In genomic region chr5:148388251-148389006, GRCm38 (mm10) we compare ENCODE assay signal across 11 mouse cellular contexts. TPM values are rescaled to one million over a fixed set of nuclear protein-coding genes. Genes with fewer than 3 reads are reported as not detected.
DNase-seq lines count a peak whose midpoint lies in the region; ATAC-seq and TF ChIP-seq lines count a peak whose summit lies in the region.
"Had no signal": no experiment of that assay in that cellular context is flagged by ENCODE, and none has a peak within 500 bp of the region (broad histone marks: within the 10 kb centered on the region; RNA-seq: fewer than 3 reads in every experiment).

No protein-coding gene starts in this region.

- 66% methylated on average over 18 of the region's 18 CpGs for WGBS in kidney, adult 2 months
- 81% methylated on average over 18 of the region's 18 CpGs for WGBS in liver, embryonic 15.5 days (ENCODE audit: insufficient replicate concordance)
- 92% methylated on average over 18 of the region's 18 CpGs for WGBS in forebrain, embryonic 11.5 days

- in situ Hi-C loops in Patski (cut with MboI; ENCODE audit: low pct_unique_long_range_greater_than_20kb) = no loop called here

- no peak for TF ChIP-seq CTCF in kidney, adult 2 months (conservative IDR thresholded peaks at IDR 0.05; ENCODE audit: insufficient read depth, insufficient read length, low read depth, low read length)
- no peak for TF ChIP-seq CTCF in Patski (IDR thresholded peaks at IDR 0.05)

- peak; percentile 56 for ATAC-seq in Patski
- ATAC-seq in liver, embryonic 15.5 days (ENCODE audit: insufficient read depth) = peak; percentile 45
- no peak for ATAC-seq in forebrain, embryonic 11.5 days (replicated peaks; ENCODE audit: low FRiP score)

- H3K4me3 ChIP-seq in kidney, adult 2 months (ENCODE audit: insufficient read depth, low read depth, low read length) = no peak overlapping the region
- H3K4me3 ChIP-seq in liver, embryonic 15.5 days (replicated peaks) = no peak overlapping the region
- no peak overlapping the region for H3K4me3 ChIP-seq in forebrain, embryonic 11.5 days (ENCODE audit: low read depth, low read length)
- H3K4me3 ChIP-seq: limb, embryonic 13.5 days had no signal

- TF ChIP-seq POLR2A in kidney, adult 2 months (IDR thresholded peaks at IDR 0.05; ENCODE audit: low read depth, low read length) = no peak

- H3K9ac ChIP-seq in liver, embryonic 15.5 days = no peak overlapping the region
- no peak overlapping the region for H3K9ac ChIP-seq in forebrain, embryonic 11.5 days (ENCODE audit: low read length)
- H3K9ac ChIP-seq: limb, embryonic 13.5 days had no signal

- no peaks in the 10 kb centered on the region for H3K9me3 ChIP-seq in liver, embryonic 15.5 days (replicated peaks)
- peaks cover 3% of the 10 kb centered on the region; the same call in 1 of the 2 replicates for H3K9me3 ChIP-seq in forebrain, embryonic 11.5 days (ENCODE audit: control insufficient read depth, low read length)

- H3K36me3 ChIP-seq in kidney, adult 2 months (ENCODE audit: control insufficient read depth, insufficient read depth, low read length) = no peaks in the 10 kb centered on the region
- peaks cover 57% of the 10 kb centered on the region; the same call in 1 of the 2 replicates for H3K36me3 ChIP-seq in liver, embryonic 15.5 days (replicated peaks)
- H3K36me3 ChIP-seq in forebrain, embryonic 11.5 days (ENCODE audit: control insufficient read depth, insufficient read depth, low read length) = no peaks in the 10 kb centered on the region
- H3K36me3 ChIP-seq: limb, embryonic 13.5 days had no signal

- CTCF ChIA-PET in Patski (lab: Charles Lee) = interaction anchor here (2.3 to 2.4 kb wide), 2 partner anchors 56 to 62 kb away, joined by 6 to 7 read pairs; no protein-coding TSS in a partner anchor

- H3K27ac ChIP-seq in kidney, adult 2 months (ENCODE audit: insufficient read depth, low read depth, low read length) = no peak overlapping the region
- H3K27ac ChIP-seq in liver, embryonic 15.5 days (replicated peaks) = peak overlapping the region; percentile 76
- H3K27ac ChIP-seq in forebrain, embryonic 11.5 days (ENCODE audit: low read depth, low read length) = no peak overlapping the region
- H3K27ac ChIP-seq: limb, embryonic 13.5 days had no signal

- H3K4me1 ChIP-seq in kidney, adult 2 months (ENCODE audit: control insufficient read depth, insufficient read depth, low read length) = no peaks in the 10 kb centered on the region
- peaks cover 32% of the 10 kb centered on the region for H3K4me1 ChIP-seq in liver, embryonic 15.5 days (replicated peaks)
- H3K4me1 ChIP-seq in forebrain, embryonic 11.5 days (replicated peaks; ENCODE audit: control insufficient read depth, insufficient read depth, low read length) = no peaks in the 10 kb centered on the region; the same call in 1 of the 2 replicates

- no peaks in the 10 kb centered on the region for H3K27me3 ChIP-seq in kidney, adult 2 months (replicated peaks; ENCODE audit: control insufficient read depth, insufficient read depth, low read length)
- H3K27me3 ChIP-seq in Patski = no peaks in the 10 kb centered on the region
- H3K27me3 ChIP-seq in liver, embryonic 15.5 days = no peaks in the 10 kb centered on the region
- no peaks in the 10 kb centered on the region for H3K27me3 ChIP-seq in forebrain, embryonic 11.5 days (ENCODE audit: control insufficient read depth, insufficient read depth, low read length)
- H3K27me3 ChIP-seq: limb, embryonic 13.5 days had no signal

- POLR2A ChIA-PET in Patski (lab: Charles Lee) = no interaction called here

- H3K4me2 ChIP-seq in liver, embryonic 15.5 days = peak overlapping the region; percentile 54
- no peak overlapping the region for H3K4me2 ChIP-seq in forebrain, embryonic 11.5 days (ENCODE audit: low read depth, low read length, severe bottlenecking)
- H3K4me2 ChIP-seq: limb, embryonic 13.5 days had no signal

- DNase-seq in kidney, adult 2 months = peak; percentile 17
- no peak for DNase-seq in kidney, postnatal 4 days
- peak; percentile 63 for DNase-seq in Patski (ENCODE audit: low read depth, low spot score)
- peak; percentile 69 to 73 for DNase-seq in spleen, postnatal 36 days (ENCODE audit: low spot score in 2 of 2)
- DNase-seq in forebrain, embryonic 11.5 days (ENCODE audit: low spot score) = no peak
- DNase-seq in cerebellum, adult 11-12 months = no peak
- DNase-seq in retina, embryonic 14.5 days (ENCODE audit: low spot score) = no peak
- DNase-seq: heart, adult 11 months; kidney, adult 11 months had no signal

RNA-seq across cellular contexts. Expression of gene Slc7a1, which starts 11.3 kb away (rescaled TPM):
- polyA plus RNA-seq in kidney, adult 2 months (2012; rRNA removed) = 4.0 TPM in 2 replicates
- polyA plus RNA-seq in Patski (2021) = 33.7 TPM
- polyA plus RNA-seq in liver, embryonic 15.5 days (2015; fragmentation: Nextera tagmentation; extraction: Ambion mirVana) = 16.3 and 17.0 TPM in 2 replicates
- polyA plus RNA-seq in forebrain, embryonic 11.5 days (2014; fragmentation: Nextera tagmentation; extraction: Ambion mirVana) = 28.1 and 32.9 TPM in 2 replicates

Comparison
In these comparisons a context has a peak if more than half of its experiments do, and no peak if none do; other contexts are left out.
1. DNase-seq: peak in kidney, adult 2 months (single experiment), Patski (single experiment) and spleen, postnatal 36 days (2 of 2); none in kidney, postnatal 4 days (0 of 2), forebrain, embryonic 11.5 days (single experiment), cerebellum, adult 11-12 months (single experiment) and retina, embryonic 14.5 days (single experiment).